Mouse (Mus musculus) megakaryocyte, adult 5-6 weeks (primary cell): ENCODE measurements around the gene Itpkc. TPM values are rescaled to one million over a fixed set of nuclear protein-coding genes. Genes with fewer than 3 reads are reported as not detected.
"Not testable (repeated sequence)": the region's sequence is repeated elsewhere in the genome, so short reads cannot be mapped to it uniquely, and the experiment has no call there.

Experiments
- ATAC-seq: 2 replicates; pipeline ENCODE4 v1.8.0; 2016; ENCODE audit warnings: mild to moderate bottlenecking, inconsistent platforms; ENCODE audit not compliant: poor library complexity, severe bottlenecking
- total RNA-seq, 2 experiments: library from RNA; stranded (forward) in 1 of 2; stranded (reverse) in 1 of 2; fragments of 153-499, 151-499 nt in 1 of 2; fragments of 221-1000, 200-1000 nt in 1 of 2; gene quantifications; 2 replicates each; pipeline versions ENCODE4 v1.2.3 to v1.2.4; 2015 to 2017

Itpkc gene
- total RNA-seq (2015) (1.6 and 2.7 TPM in 2 replicates), total RNA-seq (2017) (1.6 and 4.7 TPM in 2 replicates)

- peak; percentile 86 for ATAC-seq
Observed at GRCm38 (mm10) chr7:27228281-27228821, at the start of gene Itpkc. Itpkc (minus strand) TSS chr7:27228661.

GRCm38 (mm10) chr7:27277191-27277590 lies 48.7 kb upstream of the Itpkc start:
- ATAC-seq, result peak; percentile 52; the same call in 1 of the 2 replicates

DNA sequence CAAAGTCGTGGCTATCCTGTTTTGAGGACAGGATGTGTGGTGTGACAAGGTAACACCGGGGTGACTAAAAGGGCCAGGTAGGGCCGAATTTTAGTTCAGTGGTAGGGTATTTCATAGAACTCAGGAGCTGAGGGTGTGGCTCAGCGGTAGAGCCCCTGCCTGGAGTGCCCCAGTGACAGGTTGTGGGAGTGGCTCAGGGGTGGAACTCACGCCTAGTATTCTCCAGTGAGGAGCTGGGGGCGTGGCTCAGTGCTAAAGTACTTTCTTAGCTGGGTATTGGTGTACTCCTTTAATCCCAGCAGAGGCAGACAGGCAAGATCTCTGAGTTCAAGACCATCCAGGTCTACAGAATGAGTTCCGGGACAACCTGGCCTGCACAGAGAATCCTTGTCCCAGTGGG lies 47.6 kb upstream of the Itpkc start:
- ATAC-seq, result 0 out of 2 replicates have a peak, but pooled peaks have one; percentile 27

GRCm38 (mm10) chr7:27274916-27275315 lies 46.5 kb upstream of the Itpkc start:
- ATAC-seq, result no peak

- ATAC-seq, result peak; percentile 45; the same call in 1 of the 2 replicates
Observed at GRCm38 (mm10) chr7:27273739-27274351, 45.4 kb upstream of the Itpkc start.

DNA sequence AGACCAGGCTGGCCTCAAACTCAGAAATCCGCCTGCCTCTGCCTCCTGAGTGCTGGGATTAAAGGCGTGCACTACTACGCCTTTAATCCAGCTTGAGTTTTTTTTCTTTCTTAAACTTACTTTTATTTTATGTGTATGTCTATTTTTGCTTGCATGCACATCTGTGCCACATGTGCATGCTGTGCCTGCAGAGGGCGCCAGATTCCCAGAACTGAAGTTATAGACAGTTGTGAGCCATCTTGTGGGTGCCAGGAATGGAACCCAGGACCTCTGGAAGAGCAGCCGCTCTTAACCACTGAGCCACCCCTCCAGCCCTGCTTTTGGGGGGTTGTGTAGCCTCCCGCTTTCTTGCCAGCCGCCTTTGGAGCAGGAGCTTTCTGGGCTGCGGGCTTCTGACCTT lies 43.0 kb upstream of the Itpkc start:
- no peak for ATAC-seq

DNA sequence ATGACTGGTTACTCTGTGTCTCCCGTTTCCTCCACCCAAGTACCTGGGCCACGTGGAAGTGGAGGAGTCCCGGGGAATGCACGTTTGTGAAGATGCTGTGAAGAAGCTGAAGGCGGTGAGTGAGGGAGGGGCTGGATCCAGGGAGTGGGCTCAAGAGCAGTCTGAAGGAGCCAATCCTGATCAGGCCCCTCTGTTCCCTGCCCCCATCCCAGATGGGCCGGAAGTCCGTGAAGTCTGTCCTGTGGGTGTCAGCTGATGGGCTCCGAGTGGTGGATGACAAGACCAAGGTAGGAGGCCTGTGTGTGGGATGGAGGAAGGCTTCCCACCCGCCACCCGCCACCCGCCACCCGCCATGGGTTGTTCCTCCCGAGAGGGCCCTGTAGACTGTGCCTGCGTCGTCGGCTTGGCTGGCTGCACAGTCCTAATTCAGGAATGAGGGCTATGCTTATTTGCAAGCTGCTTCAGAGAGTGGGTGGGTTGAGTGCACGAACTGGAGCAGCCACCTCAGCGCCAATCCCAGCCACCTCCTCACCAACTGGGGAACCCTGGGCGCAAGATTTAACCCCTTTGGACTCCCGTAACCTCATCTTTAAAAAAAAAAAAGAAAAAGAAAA lies 38.2 kb upstream of the Itpkc start:
- ATAC-seq, result no peak

DNA sequence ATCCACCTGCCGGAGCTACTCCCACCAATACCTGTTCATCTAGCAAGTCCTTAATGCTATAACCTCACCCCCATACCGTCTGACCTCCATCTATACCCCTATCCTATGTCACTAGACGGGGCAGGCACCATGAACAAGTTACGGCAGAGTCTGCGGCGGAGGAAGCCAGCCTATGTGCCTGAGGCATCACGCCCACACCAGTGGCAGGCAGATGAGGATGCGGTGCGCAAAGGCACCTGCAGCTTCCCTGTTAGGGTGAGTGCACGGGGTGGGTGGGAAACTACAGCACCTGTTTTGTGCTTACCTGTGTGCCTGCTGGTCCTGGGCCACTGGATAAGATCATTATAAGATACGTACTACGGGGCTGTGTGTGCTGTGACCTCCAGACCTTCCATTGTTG lies 36.3 kb upstream of the Itpkc start:
- no peak for ATAC-seq

DNA sequence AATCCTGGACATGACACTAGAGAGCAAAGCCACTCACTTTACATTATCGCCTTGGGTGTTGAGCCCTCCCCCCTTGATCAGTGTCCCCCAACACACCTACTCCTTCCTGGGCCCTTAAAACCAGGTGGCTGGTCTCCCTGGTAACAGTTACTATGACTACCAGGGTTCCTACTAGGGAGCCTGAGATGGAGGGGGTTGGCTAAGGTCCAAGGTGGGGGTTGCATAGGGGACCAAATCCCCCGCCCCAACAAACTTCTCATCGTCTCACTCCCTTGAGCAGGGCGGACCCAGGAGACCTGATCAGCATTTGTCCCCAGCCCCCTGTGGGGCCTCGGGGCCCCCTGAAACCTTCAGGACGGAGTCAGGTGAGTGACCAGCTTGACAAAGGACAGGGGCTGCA lies 33.4 kb upstream of the Itpkc start:
- no peak for ATAC-seq

- ATAC-seq, result no peak
Observed at GRCm38 (mm10) chr7:27260856-27261255, 32.4 kb upstream of the Itpkc start.

DNA sequence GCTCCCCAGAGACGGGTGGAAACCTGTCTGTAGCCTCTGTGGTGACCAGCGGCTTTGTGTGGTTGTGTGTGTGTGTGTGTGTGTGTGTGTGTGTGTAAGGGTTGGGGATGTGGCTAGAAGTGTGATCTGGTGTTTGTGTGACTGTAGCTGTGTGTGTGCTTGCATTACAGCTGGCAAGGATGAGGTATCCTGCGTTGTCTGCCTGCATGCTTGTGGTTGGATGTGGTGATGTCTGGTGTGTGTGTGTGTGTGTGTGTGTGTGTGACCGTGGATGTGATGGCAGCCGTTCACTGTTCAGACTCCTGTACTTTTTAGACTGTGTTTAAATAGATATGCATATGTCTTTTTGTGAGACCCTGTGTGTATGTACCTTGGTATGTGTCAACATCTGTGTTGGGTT lies 31.3 kb upstream of the Itpkc start:
- no peak for ATAC-seq

DNA sequence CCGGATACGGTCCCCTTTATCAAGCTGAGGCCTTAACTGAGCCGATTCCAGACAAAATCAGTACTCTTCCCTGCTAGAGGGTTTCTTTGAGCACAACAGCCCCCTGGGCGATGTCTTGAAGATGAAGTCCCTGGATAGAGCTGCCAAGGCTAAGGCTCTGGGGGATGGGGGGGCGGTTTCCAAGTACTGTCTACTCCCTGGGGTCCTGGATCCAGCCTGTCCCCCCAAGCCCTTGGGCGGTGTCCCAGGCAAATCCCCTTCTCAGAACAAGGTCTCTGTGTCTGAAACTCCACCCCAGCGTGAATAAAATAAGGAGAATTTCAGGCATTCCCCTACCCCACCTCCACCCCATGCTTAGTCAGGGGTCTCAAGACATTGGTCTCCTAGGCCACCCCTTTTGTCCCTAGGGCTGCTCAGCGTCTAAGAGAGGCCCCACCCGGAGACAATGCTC lies 30.8 kb upstream of the Itpkc start:
- ATAC-seq, result no peak

DNA sequence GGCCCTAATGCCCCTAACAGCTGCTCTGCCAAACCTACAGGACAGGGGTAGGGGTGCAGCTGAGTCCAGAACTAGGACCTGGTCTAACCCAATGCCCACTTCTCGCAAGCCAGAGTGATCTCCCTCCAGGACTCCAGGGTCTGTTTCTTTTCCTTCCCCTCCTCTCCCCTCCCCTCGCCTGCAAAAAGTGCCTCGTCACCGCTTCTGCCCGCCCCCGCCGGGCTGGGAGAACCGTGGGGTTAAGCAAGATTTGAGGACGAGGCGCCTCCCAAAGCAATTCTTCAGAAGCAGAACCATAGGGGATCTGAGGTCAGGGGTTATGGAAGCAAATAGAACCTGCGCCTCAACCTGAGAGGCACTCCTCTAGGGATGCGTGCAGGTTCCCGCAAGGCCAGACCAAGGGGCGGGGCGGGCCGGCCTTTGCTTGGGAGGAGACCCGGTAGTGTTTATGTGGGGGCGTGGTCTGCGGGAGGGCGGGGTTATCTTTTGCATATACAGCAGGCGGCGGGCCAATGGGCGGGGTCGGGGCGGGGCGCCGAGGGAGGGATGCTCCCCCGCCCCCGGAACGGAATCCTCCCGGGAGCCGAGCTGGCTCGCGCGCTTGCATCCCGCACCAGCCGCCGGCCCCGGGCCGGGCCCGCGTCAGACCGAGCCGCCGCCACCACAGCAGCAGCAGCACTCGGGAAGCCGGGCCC lies 29.9 kb upstream of the Itpkc start, which contains the start of gene Numbl:
Numbl (plus strand) TSS at position 229 of the 695 bp plus-strand sequence.
- peak; percentile 88 for ATAC-seq

- ATAC-seq, result no peak
Observed at GRCm38 (mm10) chr7:27257852-27258204, 29.4 kb upstream of the Itpkc start.

DNA sequence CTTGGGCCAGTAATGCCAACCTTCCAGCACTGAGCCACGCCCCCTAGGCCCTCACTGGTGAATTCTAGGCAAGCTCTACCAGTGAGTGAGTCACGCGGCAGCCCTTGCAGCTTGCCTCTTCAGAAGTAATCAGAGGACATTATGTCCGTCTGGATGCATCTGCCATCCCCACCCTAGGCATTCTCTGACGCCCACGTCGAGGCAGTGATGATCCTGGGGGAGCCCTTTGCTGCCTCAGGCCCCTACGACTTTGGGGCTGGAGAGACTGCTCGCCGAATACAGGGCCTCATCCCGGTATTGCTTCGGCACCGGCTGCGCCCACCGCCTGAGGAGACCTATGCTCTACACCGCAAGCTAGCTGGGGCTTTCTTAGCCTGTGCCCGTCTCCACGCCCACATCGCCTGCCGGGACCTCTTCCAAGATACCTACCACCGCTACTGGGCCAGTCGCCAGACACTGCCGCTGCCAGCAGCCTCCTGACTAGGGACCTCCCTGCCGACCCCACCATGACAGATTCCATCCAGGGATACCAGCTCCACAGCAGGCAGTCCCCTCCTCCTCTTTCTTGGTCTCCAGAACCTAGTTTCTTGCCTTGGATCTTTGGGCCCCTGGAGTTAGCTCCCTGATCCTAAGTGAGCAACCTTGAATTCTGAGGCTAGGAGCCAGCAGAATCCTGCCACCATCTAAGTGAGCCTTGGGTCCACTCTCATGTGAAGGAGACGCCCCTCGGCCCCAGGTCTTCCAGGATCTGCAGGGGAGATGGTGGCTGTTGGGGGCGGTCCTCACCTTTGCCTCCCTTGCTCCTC lies 28.8 kb upstream of the Itpkc start:
- no peak for ATAC-seq

DNA sequence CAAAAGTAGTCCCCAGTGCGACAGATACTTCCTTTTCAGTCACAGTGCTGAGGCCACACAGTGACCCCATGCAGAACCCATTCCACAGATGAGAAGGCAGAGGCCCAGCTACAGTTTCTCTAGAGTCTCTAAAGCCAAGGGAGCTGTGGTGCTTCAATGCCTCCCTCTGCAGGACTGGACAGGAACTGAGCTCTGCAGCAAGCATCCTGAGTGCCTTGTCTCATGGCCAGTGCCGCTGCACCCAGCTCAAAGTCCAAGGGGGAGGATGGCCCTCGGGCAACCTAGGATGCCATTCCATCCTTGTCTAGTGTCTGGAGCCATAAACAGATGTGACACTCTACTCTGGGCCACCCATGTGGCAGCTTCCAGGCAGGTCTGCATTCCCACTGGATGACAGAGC lies 27.3 kb upstream of the Itpkc start:
- no peak for ATAC-seq

DNA sequence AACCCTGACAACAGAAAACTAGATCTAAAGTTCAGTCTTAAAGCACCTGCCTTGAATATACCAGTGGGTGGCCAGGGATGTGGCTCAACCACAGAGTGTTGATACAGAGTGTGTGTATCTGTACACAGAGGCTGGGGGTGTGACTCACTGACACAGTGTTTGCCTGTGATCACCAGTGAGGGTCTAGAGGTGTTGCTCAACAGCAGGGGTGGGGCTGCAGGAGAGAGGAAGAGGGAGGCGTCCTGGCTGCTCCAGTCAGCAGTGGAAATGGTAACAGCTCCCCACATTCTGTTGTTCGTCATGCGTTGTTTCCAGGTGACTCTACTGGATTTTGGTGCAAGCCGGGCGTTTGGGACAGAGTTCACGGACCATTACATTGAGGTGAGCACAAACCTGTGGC lies 23.5 kb upstream of the Itpkc start:
- peak; percentile 90 for ATAC-seq

DNA sequence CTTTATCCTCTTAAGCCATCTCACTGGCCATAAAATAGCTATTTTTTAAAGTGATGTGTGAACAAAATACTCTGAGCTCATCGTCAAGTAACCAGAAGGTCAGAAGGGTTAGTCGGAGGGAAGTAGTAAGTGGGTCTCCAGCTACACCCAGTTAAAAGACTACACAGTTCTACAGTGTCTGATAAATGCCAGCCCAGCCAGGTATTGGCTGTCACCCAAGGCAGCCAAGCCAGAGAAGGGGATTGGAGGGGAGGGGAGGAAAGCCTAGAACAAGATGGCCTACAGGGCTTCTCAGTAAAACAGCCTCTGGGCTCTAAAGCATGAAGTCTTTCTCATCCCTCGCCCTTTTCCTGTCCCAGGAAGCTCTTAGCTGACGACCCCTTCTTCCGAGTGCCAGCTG lies 21.5 kb upstream of the Itpkc start:
- no peak for ATAC-seq

- peak; percentile 61; the same call in 1 of the 2 replicates for ATAC-seq
Observed at GRCm38 (mm10) chr7:27249146-27249545, 20.7 kb upstream of the Itpkc start.

- not testable (repeated sequence) for ATAC-seq
Observed at GRCm38 (mm10) chr7:27244088-27244487, 15.6 kb upstream of the Itpkc start.

DNA sequence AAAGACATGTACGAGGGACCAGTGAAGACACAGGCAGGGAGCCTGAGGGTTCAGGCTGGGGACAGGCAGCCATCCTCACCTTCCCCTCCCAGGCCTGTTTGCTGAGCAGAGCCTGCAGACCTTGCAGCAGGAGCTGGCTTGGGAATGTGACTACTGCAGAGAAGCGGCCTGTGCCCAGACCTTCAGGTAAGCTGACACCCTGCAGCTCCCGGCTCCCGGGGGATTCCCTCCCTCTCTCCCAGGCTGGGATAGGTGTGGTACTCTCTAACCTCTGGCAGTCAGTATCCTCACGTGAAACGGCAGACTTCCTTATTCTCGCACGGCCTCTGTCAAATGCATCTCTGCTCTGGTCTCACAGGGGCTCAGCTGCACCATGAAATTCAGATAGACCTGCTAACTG lies 14.8 kb upstream of the Itpkc start:
- no peak for ATAC-seq
